Mouse (Mus musculus) hindbrain, embryonic 16.5 days (tissue): ENCODE measurements around the gene Ppp5c. TPM values are rescaled to one million over a fixed set of nuclear protein-coding genes. Genes with fewer than 3 reads are reported as not detected.
A peak's percentile ranks its signal among the peaks of the same experiment; 100 is the strongest.

Experiments
- ATAC-seq: fragments of 200-750 bp; cut with Nextera tagmentation; 2 replicates; pipeline ENCODE4 v1.8.0; 2017; ENCODE audit warnings: moderate TSS enrichment, moderate library complexity
- H3K27ac ChIP-seq: fragments of 300-500 bp; sonication (generic); 2 replicates; pipeline ENCODE4 v1.5.1; 2014; ENCODE audit warnings: low read depth, mild to moderate bottlenecking, control low read depth, low read length, moderate library complexity
- H3K27me3 ChIP-seq: fragments of 300-500 bp; sonication (generic); replicated peaks from 2 replicates; pipeline ENCODE4 v1.6.1; 2014; ENCODE audit warnings: low read length; ENCODE audit not compliant: control insufficient read depth, insufficient read depth
- H3K36me3 ChIP-seq: fragments of 300-500 bp; sonication (generic); 2 replicates; pipeline ENCODE4 v1.6.1; 2014; ENCODE audit warnings: mild to moderate bottlenecking, low read length, moderate library complexity, mixed read lengths; ENCODE audit not compliant: control insufficient read depth, insufficient read depth
- H3K4me1 ChIP-seq: fragments of 300-500 bp; sonication (generic); 2 replicates; pipeline ENCODE4 v1.6.1; 2014; ENCODE audit warnings: low read depth, low read length; ENCODE audit not compliant: control insufficient read depth, insufficient read depth
- H3K4me2 ChIP-seq: fragments of 300-500 bp; sonication (generic); 2 replicates; pipeline ENCODE4 v1.6.1; 2014; ENCODE audit warnings: mild to moderate bottlenecking, low read length, control low read depth, moderate library complexity
- H3K4me3 ChIP-seq: fragments of 300-500 bp; sonication (generic); 2 replicates; pipeline ENCODE4 v1.5.1; 2014; ENCODE audit warnings: mild to moderate bottlenecking, low read length, control low read depth, moderate library complexity
- H3K9ac ChIP-seq: fragments of 300-500 bp; sonication (generic); 2 replicates; pipeline ENCODE4 v1.6.1; 2014; ENCODE audit warnings: low read depth, mild to moderate bottlenecking, control low read depth, low read length, moderate library complexity
- H3K9me3 ChIP-seq: fragments of 300-500 bp; sonication (generic); 2 replicates; pipeline ENCODE4 v1.6.1; 2014; ENCODE audit warnings: mild to moderate bottlenecking, low read length, moderate library complexity; ENCODE audit not compliant: control insufficient read depth
- WGBS: fragments of 180-500 bp; shearing (Covaris S2); extraction: QIAGEN DNeasy Blood & Tissue Kit; methylation state at CpG from one replicate; pipeline ENCODE4 v1.1.7; 2014; 5-methylcytosine and 5-hydroxymethylcytosine counted together
- polyA plus RNA-seq: library from polyadenylated mRNA; unstranded; fragments of >200 nt; fragmentation: Nextera tagmentation; extraction: Ambion mirVana; gene quantifications from 2 replicates; pipeline ENCODE4 v1.2.1, GENCODE M21; 2015

The Ppp5c gene
- polyA plus RNA-seq, 1 experiment from 2014 or later: 138 TPM

DNA sequence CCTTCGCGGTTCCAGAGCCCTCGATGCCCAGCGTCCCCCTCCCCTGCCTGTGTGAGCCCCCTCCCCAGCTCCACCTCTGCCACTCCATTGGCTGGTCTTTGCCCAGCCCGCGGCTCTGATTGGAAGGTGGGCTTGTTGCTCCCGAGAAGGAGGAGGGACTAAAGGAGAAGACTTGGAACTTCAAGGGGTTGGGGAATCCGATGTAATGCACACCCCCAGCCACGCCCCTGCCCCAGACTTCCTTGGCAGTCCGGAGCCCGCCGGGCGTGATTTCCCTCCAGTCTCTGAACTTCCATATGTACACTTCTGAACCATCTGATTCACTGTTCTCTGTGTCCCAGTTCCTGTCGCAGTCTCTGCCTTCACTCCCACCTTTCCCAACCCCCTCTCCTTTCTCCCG, 34.7 kb upstream of the Ppp5c start, which contains the start of gene Hif3a:
Gene Hif3a (minus strand): TSS at position 39 of the 400 bp plus-strand sequence.
- no peaks in the 10 kb centered on the region for H3K36me3 ChIP-seq
- peak within 1 kb of the TSS; percentile 66 for H3K9ac ChIP-seq
- ATAC-seq: peak; percentile 90
- peak within 1 kb of the TSS; percentile 50 for H3K4me3 ChIP-seq
- H3K4me1 ChIP-seq: peaks cover 11% of the 10 kb centered on the region
- H3K4me2 ChIP-seq: peak within 1 kb of the TSS; percentile 82
- peak within 1 kb of the TSS; percentile 78 for H3K27ac ChIP-seq
- WGBS: 0% methylated on average over 15 of the region's 15 CpGs
- H3K9me3 ChIP-seq: no peaks in the 10 kb centered on the region
- H3K27me3 ChIP-seq: peaks cover 3% of the 10 kb centered on the region; the same call in 1 of the 2 replicates

DNA sequence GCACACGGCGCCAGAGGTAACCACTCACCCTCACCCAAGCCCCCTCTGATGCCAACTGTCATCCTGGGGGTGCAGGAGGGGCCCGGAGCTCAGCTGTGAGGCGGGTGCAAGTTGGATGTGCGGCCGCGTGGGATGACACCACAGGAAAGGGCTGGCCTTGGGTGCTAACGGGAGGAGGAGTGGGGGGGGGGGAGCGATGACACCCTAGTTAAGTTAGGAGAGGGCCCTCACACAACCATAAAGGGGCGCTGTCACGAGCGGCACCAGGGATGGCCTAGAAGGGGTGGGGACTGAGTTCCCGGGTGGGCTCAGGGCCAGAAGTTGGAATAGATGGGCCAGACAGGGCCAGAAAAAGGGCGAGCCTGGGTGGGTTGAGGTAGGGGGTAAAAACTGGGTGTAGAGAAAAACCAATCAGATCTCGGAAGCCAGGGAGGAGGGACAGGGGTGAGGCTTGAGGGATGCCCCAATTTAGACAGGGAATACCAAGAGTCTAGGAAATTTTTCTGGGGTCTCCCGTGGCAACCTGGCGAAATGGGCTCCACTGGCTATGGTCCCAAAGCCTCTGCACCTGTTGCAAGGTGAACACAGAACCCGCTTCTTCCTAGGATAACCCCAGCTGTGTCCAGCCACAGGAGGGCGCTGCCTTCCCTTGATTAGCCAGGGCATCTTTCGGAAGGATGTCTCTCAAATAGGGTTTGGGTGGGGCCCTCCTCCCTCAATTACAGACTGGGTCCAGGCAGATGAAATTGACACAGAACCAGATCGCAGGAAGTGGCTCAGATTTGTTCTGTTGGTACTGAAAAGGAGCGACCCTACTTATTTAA, 33.3 kb upstream of the Ppp5c start:
- Histone ChIP-seq H3K27me3 (peaks cover 3% of the 10 kb centered on the region; the same call in 1 of the 2 replicates), H3K4me3 (peak overlapping the region; percentile 50), H3K9me3 (no peaks in the 10 kb centered on the region), H3K27ac (peak overlapping the region; percentile 78), H3K9ac (peak overlapping the region; percentile 43), H3K36me3 (no peaks in the 10 kb centered on the region), H3K4me2 (peak overlapping the region; percentile 82), H3K4me1 (peaks cover 20% of the 10 kb centered on the region)
- ATAC-seq: no peak
- 65% methylated on average over 21 of the region's 22 CpGs for WGBS

DNA sequence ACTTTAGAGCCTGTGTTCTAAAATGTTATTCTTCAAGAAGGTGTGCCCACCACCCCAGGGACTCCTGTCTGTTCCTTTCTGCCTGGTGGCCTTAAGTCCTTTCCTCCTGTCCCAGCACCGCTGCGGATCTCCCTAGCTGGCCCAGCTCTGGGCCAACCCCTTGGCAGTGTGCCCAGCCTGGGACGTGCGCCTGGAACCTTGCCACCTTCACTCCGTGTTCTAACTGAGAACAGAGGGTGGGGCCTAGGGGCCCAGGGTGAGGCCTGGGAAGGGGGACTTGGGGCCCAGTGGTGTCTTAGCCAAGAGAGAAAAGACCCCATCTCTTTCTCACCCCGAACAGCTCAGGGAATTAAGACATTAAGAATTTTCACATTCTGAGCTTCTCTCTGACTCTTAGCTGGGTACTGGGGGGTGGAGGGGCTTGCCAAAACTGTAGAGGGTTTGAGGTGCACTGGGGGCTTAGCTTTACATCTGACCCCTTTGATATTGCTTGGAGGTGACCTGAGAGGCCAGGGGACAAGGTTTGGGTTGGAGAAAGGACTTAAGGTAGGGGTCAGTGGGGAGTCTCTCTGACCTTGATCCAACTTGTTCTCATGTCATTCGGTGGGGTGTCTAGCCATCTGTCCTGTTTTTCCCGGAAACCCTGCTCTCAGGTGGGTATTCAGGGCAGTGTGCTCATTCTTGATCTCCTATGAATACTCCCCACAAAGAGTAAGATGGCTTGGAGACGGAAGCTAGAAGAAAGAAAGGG, 32.5 kb upstream of the Ppp5c start:
- 31% methylated on average over 9 of the region's 9 CpGs for WGBS
- Histone ChIP-seq H3K27ac (peak overlapping the region; percentile 85), H3K27me3 (peaks cover 3% of the 10 kb centered on the region; the same call in 1 of the 2 replicates), H3K4me2 (peak overlapping the region; percentile 82), H3K36me3 (no peaks in the 10 kb centered on the region), H3K4me1 (peaks cover 22% of the 10 kb centered on the region), H3K9ac (peak overlapping the region; percentile 43), H3K9me3 (no peaks in the 10 kb centered on the region), H3K4me3 (peak overlapping the region; percentile 15)
- peak; percentile 12; the same call in 1 of the 2 replicates for ATAC-seq

DNA sequence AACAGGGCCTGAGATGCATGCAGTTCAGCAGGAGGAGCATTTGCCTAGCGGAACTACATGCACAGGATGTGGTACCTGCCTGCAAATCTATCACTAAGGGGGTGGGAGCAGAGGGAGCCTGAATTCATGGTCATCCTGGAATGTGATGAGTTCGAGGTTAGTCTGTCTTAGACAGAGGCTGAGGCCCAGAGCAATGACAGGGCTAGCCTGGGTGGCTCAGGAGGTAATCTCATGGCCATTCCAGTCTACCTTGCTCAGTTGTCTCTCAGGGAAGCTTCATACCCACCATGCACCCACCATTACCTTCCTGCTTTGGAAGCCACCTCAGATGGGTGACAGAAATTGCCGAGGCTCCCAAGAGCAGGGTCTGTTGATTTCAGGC, 31.7 kb upstream of the Ppp5c start:
- peaks cover 3% of the 10 kb centered on the region; the same call in 1 of the 2 replicates for H3K27me3 ChIP-seq
- H3K9me3 ChIP-seq: no peaks in the 10 kb centered on the region
- WGBS: 73% methylated on average over 3 of the region's 3 CpGs
- peak overlapping the region; percentile 4; the same call in 1 of the 2 replicates for H3K4me2 ChIP-seq
- H3K36me3 ChIP-seq: no peaks in the 10 kb centered on the region
- H3K4me3 ChIP-seq: no peak overlapping the region
- H3K27ac ChIP-seq: peak overlapping the region; percentile 85
- peaks cover 22% of the 10 kb centered on the region for H3K4me1 ChIP-seq
- H3K9ac ChIP-seq: no peak overlapping the region
- no peak for ATAC-seq

DNA sequence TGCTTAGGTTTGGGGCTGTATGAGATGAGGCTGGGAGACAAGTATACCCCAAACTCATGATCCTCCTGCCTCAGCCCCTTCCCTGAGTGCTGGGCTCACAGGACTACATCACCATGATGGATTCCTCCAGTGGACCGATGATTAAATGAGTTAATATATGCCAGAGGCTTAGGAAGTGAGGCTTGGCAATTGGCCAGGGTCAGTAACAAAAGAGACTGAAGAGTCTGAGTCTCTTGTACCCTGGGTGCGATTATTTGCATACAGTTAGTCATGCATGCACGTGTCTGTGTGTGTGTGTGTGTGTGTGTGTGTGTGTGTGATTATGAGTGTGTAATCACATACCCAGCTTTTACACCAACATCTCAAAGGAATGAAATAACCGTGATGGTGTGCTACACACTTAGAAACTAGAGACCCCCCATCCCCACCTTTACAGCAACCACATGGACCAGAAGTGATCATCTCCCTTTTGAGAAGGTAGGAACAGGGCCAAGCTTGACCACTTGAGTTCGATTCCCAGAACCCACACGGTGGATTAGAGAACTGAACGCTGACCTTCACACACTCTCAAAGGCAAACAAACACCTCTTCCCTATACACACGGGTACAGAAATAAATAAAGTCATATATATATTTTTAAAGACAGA, 31.2 kb upstream of the Ppp5c start:
- no peaks in the 10 kb centered on the region for H3K9me3 ChIP-seq
- no peaks in the 10 kb centered on the region for H3K36me3 ChIP-seq
- H3K4me1 ChIP-seq: peaks cover 22% of the 10 kb centered on the region
- peak overlapping the region; percentile 45; the same call in 1 of the 2 replicates for H3K9ac ChIP-seq
- H3K4me3 ChIP-seq: no peak overlapping the region
- H3K27ac ChIP-seq: peak overlapping the region; percentile 85
- ATAC-seq: no peak
- peaks cover 3% of the 10 kb centered on the region; the same call in 1 of the 2 replicates for H3K27me3 ChIP-seq
- no peak overlapping the region; the same call in none of the 2 replicates for H3K4me2 ChIP-seq
- WGBS: 44% methylated on average over 8 of the region's 8 CpGs

DNA sequence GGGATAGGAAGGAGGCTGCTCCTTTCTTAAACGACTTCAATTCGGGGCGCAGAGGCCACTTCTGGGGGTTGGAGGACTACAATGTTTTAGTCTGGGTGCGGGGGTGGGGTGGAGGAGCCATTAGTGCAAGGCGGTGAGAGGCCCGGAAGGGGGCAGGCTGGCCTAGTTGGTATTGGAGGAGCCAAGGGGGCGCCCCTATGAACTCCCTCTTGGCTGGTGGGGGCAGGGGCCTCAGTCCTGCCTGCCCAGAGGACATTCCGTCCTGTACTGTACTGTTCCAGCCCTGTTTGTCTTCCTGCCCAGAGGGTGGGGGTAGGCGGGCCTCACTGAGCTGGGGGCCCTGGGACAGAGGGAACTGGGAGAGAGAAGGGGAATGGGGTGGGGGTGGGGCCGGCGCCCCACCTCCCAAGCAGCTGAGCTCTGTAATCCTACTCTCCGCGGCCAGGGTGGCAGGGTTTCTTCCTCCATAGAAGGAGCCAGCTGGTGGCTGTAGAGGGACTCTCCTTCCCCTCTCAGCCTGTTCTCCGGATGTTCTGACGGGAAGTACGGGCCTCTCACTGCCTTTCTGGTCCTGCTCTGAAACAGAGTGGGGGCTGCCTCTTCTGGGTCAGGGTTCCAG, 30.5 kb upstream of the Ppp5c start:
- H3K9me3 ChIP-seq: no peaks in the 10 kb centered on the region
- H3K36me3 ChIP-seq: no peaks in the 10 kb centered on the region
- peak overlapping the region; percentile 45; the same call in 1 of the 2 replicates for H3K9ac ChIP-seq
- WGBS: 8% methylated on average over 15 of the region's 16 CpGs
- H3K4me3 ChIP-seq: no peak overlapping the region
- peak overlapping the region; percentile 23 for H3K4me2 ChIP-seq
- peaks cover 22% of the 10 kb centered on the region for H3K4me1 ChIP-seq
- peak overlapping the region; percentile 85 for H3K27ac ChIP-seq
- ATAC-seq: peak; percentile 40
- peaks cover 3% of the 10 kb centered on the region; the same call in 1 of the 2 replicates for H3K27me3 ChIP-seq

DNA sequence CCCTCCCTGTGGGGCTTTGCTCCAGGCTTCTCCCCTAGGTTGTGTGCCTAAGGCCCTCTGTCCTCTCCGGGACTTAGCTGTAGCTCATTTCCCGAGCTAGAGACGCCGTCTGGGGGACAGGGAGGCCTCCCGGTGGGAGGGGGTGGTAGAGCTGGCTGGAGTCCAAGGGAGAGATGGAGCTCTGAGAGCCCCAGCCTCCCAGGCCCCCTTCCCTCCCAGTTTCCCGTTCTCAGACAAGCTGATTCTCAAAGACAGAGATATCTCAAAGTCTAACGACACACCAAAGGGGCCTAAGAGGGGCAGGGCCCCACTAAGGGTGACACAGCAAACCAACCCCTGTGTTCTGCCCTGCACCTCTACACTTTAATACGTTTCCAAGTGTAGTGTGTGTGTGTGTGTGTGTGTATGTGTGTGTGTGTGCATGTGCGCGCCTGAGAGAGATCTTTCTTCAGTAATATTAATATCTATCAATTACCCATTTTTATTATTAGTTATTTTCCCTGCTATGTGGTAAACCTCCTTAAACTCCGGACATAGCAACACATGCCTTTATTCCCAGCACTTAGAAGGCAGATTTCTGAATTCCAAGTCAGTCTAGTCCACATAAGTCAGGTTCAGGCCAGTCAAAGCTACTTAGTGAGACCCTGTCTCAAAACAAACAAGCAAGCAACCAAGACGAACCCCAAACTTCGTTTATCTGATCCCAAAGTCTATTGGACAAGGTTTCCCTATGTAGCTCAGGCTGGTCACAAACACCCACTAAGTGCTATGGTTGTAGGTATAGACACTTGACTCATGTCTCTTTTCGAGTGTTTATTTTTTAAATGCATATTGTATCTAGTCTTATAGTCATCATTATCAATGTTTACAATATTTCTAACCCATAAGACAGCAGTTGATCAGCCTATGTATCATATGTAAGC, 29.1 kb upstream of the Ppp5c start:
- H3K4me1 ChIP-seq: peaks cover 18% of the 10 kb centered on the region
- no peaks in the 10 kb centered on the region for H3K36me3 ChIP-seq
- peaks cover 3% of the 10 kb centered on the region; the same call in 1 of the 2 replicates for H3K27me3 ChIP-seq
- peak overlapping the region; percentile 90 for H3K4me2 ChIP-seq
- H3K27ac ChIP-seq: peak overlapping the region; percentile 81
- H3K9ac ChIP-seq: peak overlapping the region; percentile 74
- peak; percentile 15 for ATAC-seq
- no peaks in the 10 kb centered on the region for H3K9me3 ChIP-seq
- WGBS: 36% methylated on average over 14 of the region's 14 CpGs
- peak overlapping the region; percentile 54 for H3K4me3 ChIP-seq
